Mouse (Mus musculus): ENCODE measurements around the gene Slc22a6.

- TF ChIP-seq CTCF (IDR thresholded peaks at IDR 0.05; ENCODE audit: low read depth) (no peak), EP300 (IDR thresholded peaks at IDR 0.05; ENCODE audit: low read depth) (no peak)
Observed at GRCm38 (mm10) chr19:8590954-8591353, 26.9 kb upstream of the Slc22a6 start, which contains the start of gene Slc22a8.

All from liver, embryonic 14.5 days (tissue).